In genomic region chr8:107437711-107438110, GRCm38 (mm10) we compare ENCODE assay signal across 7 mouse cellular contexts. TPM values are rescaled to one million over a fixed set of nuclear protein-coding genes. Genes with fewer than 3 reads are reported as not detected.
A peak's percentile ranks its signal among the peaks of the same experiment; 100 is the strongest.
DNase-seq lines count a peak whose midpoint lies in the region; ATAC-seq lines count a peak whose summit lies in the region.

No protein-coding gene starts in this region.

- H3K4me2 ChIP-seq in neural tube, embryonic 12.5 days (replicated peaks), result peak overlapping the region; percentile 64; the same call in 1 of the 2 replicates
- no peak overlapping the region; the same call in 1 of the 2 replicates for H3K4me2 ChIP-seq in intestine, embryonic 16.5 days (ENCODE audit: low read depth, low read length)
- H3K4me2 ChIP-seq in liver, embryonic 12.5 days, result peak overlapping the region; percentile 86

- peaks cover 15% of the 10 kb centered on the region for H3K4me1 ChIP-seq in neural tube, embryonic 12.5 days
- H3K4me1 ChIP-seq in intestine, embryonic 16.5 days (ENCODE audit: control insufficient read depth, insufficient read depth, low read length), result peaks cover 7% of the 10 kb centered on the region
- H3K4me1 ChIP-seq in liver, embryonic 12.5 days, result peaks cover 50% of the 10 kb centered on the region

- WGBS in neural tube, embryonic 12.5 days, result 70% methylated on average over 2 of the region's 2 CpGs
- 40% methylated on average over 2 of the region's 2 CpGs for whole genome bisulfite sequencing in intestine, embryonic 16.5 days
- WGBS in liver, embryonic 12.5 days (ENCODE audit: insufficient replicate concordance), result 68% methylated on average over 2 of the region's 2 CpGs

- no peak overlapping the region for H3K27ac ChIP-seq in neural tube, embryonic 12.5 days
- peak overlapping the region; percentile 52; the same call in 1 of the 2 replicates for H3K27ac ChIP-seq in intestine, embryonic 16.5 days (ENCODE audit: low read length)
- peak overlapping the region; percentile 99 for H3K27ac ChIP-seq in liver, embryonic 12.5 days

- DNase-seq in neural tube, embryonic 10.5 days (ENCODE audit: extremely low spot score, low spot score), result no peak
- no peak for DNase-seq in layer of hippocampus, adult 8-10 months (ENCODE audit: low spot score in 2 of 2)
- no peak for DNase-seq in cerebellum, postnatal 36 days
- DNase-seq in ovary, postnatal 36 days (ENCODE audit: low spot score), result no peak

- no peak overlapping the region for H3K4me3 ChIP-seq in neural tube, embryonic 12.5 days
- H3K4me3 ChIP-seq in intestine, embryonic 16.5 days (ENCODE audit: low read length), result no peak overlapping the region
- peak overlapping the region; percentile 93 for H3K4me3 ChIP-seq in liver, embryonic 12.5 days

- no peak for ATAC-seq in neural tube, embryonic 12.5 days (ENCODE audit: low FRiP score, low read depth)
- peak; percentile 24; the same call in 1 of the 2 replicates for ATAC-seq in intestine, embryonic 16.5 days
- no peak for ATAC-seq in liver, embryonic 12.5 days

- H3K9ac ChIP-seq in neural tube, embryonic 12.5 days, result no peak overlapping the region
- no peak overlapping the region for H3K9ac ChIP-seq in intestine, embryonic 16.5 days (ENCODE audit: low read depth, low read length)
- peak overlapping the region; percentile 97 for H3K9ac ChIP-seq in liver, embryonic 12.5 days

- H3K27me3 ChIP-seq in neural tube, embryonic 12.5 days (replicated peaks), result no peaks in the 10 kb centered on the region
- no peaks in the 10 kb centered on the region for H3K27me3 ChIP-seq in intestine, embryonic 16.5 days (replicated peaks; ENCODE audit: control insufficient read depth, insufficient read depth, low read length)
- no peaks in the 10 kb centered on the region for H3K27me3 ChIP-seq in liver, embryonic 12.5 days (replicated peaks)

- H3K9me3 ChIP-seq in neural tube, embryonic 12.5 days, result no peaks in the 10 kb centered on the region
- no peaks in the 10 kb centered on the region for H3K9me3 ChIP-seq in intestine, embryonic 16.5 days (ENCODE audit: control insufficient read depth, low read length)
- no peaks in the 10 kb centered on the region for H3K9me3 ChIP-seq in liver, embryonic 12.5 days (replicated peaks)

- H3K36me3 ChIP-seq in neural tube, embryonic 12.5 days, result no peaks in the 10 kb centered on the region
- no peaks in the 10 kb centered on the region for H3K36me3 ChIP-seq in intestine, embryonic 16.5 days (ENCODE audit: control insufficient read depth, insufficient read depth, low read length)
- H3K36me3 ChIP-seq in liver, embryonic 12.5 days, result peaks cover 9% of the 10 kb centered on the region; the same call in 1 of the 2 replicates

RNA-seq across cellular contexts. Expression of gene Wwp2, which starts 1.5 kb away (rescaled TPM):
- 74.2 and 79.0 TPM in 2 replicates for polyA plus RNA-seq in neural tube, embryonic 12.5 days (2016; fragmentation: Nextera tagmentation; extraction: Ambion mirVana)
- polyA plus RNA-seq in intestine, embryonic 16.5 days (2015; fragmentation: Nextera tagmentation; extraction: Ambion mirVana), result 41.6 and 42.0 TPM in 2 replicates
- polyA plus RNA-seq in liver, embryonic 12.5 days (2016; fragmentation: Nextera tagmentation; extraction: Ambion mirVana), result 37.9 and 39.0 TPM in 2 replicates
- total RNA-seq in layer of hippocampus, adult 8-10 months (2022), result 10 to 100 TPM; 35.1 to 43.2 (median 41.4) TPM

RNA-seq across cellular contexts. Expression of gene Nob1, which starts 12.9 kb away (rescaled TPM):
- polyA plus RNA-seq in neural tube, embryonic 12.5 days (2016; fragmentation: Nextera tagmentation; extraction: Ambion mirVana), result 79.1 and 81.5 TPM in 2 replicates
- 68.2 and 73.5 TPM in 2 replicates for polyA plus RNA-seq in intestine, embryonic 16.5 days (2015; fragmentation: Nextera tagmentation; extraction: Ambion mirVana)
- 63.7 and 68.9 TPM in 2 replicates for polyA plus RNA-seq in liver, embryonic 12.5 days (2016; fragmentation: Nextera tagmentation; extraction: Ambion mirVana)
- total RNA-seq in layer of hippocampus, adult 8-10 months (2022), result 10 to 100 TPM; 39.1 to 46.4 (median 40.8) TPM

RNA-seq across cellular contexts. Expression of gene Nqo1, which starts 34.7 kb away (rescaled TPM):
- 3.5 and 3.8 TPM in 2 replicates for polyA plus RNA-seq in neural tube, embryonic 12.5 days (2016; fragmentation: Nextera tagmentation; extraction: Ambion mirVana)
- 17.1 and 17.5 TPM in 2 replicates for polyA plus RNA-seq in intestine, embryonic 16.5 days (2015; fragmentation: Nextera tagmentation; extraction: Ambion mirVana)
- 16.5 and 17.2 TPM in 2 replicates for polyA plus RNA-seq in liver, embryonic 12.5 days (2016; fragmentation: Nextera tagmentation; extraction: Ambion mirVana)
- 1 to 10 TPM; 6.0 to 7.1 (median 6.2) TPM for total RNA-seq in layer of hippocampus, adult 8-10 months (2022)
